ENCODE assay signal across 8 mouse cellular contexts in genomic region chr5:105731627-105732432, GRCm38 (mm10). TPM values are rescaled to one million over a fixed set of nuclear protein-coding genes. Genes with fewer than 3 reads are reported as not detected.
A peak's percentile ranks its signal among the peaks of the same experiment; 100 is the strongest.
DNase-seq lines count a peak whose midpoint lies in the region; ATAC-seq lines count a peak whose summit lies in the region.

No protein-coding gene starts in this region.

- H3K27ac ChIP-seq in hindbrain, embryonic 15.5 days (replicated peaks): peak overlapping the region; percentile 54; the same call in 1 of the 2 replicates
- peak overlapping the region; percentile 3; the same call in 1 of the 2 replicates for H3K27ac ChIP-seq in midbrain, embryonic 16.5 days (ENCODE audit: low read length)

- peak; percentile 79 for ATAC-seq in hindbrain, embryonic 15.5 days (ENCODE audit: low FRiP score, low read depth)
- ATAC-seq in midbrain, embryonic 16.5 days: peak; percentile 83

- H3K9ac ChIP-seq in hindbrain, embryonic 15.5 days: peak overlapping the region; percentile 47
- peak overlapping the region; percentile 67 for H3K9ac ChIP-seq in midbrain, embryonic 16.5 days (ENCODE audit: low read depth, low read length)

- H3K4me2 ChIP-seq in hindbrain, embryonic 15.5 days: peak overlapping the region; percentile 96
- H3K4me2 ChIP-seq in midbrain, embryonic 16.5 days (ENCODE audit: low read length): peak overlapping the region; percentile 83

- H3K4me3 ChIP-seq in hindbrain, embryonic 15.5 days: peak overlapping the region; percentile 44
- H3K4me3 ChIP-seq in midbrain, embryonic 16.5 days (ENCODE audit: low read depth, low read length): peak overlapping the region; percentile 41

- no peaks in the 10 kb centered on the region for H3K9me3 ChIP-seq in hindbrain, embryonic 15.5 days
- H3K9me3 ChIP-seq in midbrain, embryonic 16.5 days (replicated peaks; ENCODE audit: control insufficient read depth, low read length, poor library complexity, severe bottlenecking): no peaks in the 10 kb centered on the region

- DNase-seq in layer of hippocampus, postnatal 10 days (ENCODE audit: low spot score in 2 of 2): peak; percentile 51 to 58
- no peak for DNase-seq in layer of hippocampus, adult 9-11 months
- DNase-seq in cerebellum, adult 9-10 months: peak; percentile 27
- DNase-seq in gastrocnemius, adult 18-20 months (ENCODE audit: low spot score): peak; percentile 21
- DNase-seq in liver: peak; percentile 75
- DNase-seq in spleen, postnatal 4 days (ENCODE audit: low spot score in 2 of 2): peak; percentile 58 to 82

- no peaks in the 10 kb centered on the region for H3K27me3 ChIP-seq in hindbrain, embryonic 15.5 days
- no peaks in the 10 kb centered on the region for H3K27me3 ChIP-seq in midbrain, embryonic 16.5 days (ENCODE audit: control insufficient read depth, insufficient read depth, low read depth, low read length)

- peaks cover 18% of the 10 kb centered on the region for H3K4me1 ChIP-seq in hindbrain, embryonic 15.5 days (replicated peaks)
- H3K4me1 ChIP-seq in midbrain, embryonic 16.5 days (ENCODE audit: control insufficient read depth, insufficient read depth, low read length): peaks cover 17% of the 10 kb centered on the region

- WGBS in hindbrain, embryonic 15.5 days: 6% methylated on average over 50 of the region's 52 CpGs
- 7% methylated on average over 51 of the region's 52 CpGs for WGBS in midbrain, embryonic 16.5 days

- H3K36me3 ChIP-seq in hindbrain, embryonic 15.5 days: peaks cover 4% of the 10 kb centered on the region; the same call in 1 of the 2 replicates
- no peaks in the 10 kb centered on the region for H3K36me3 ChIP-seq in midbrain, embryonic 16.5 days (ENCODE audit: control insufficient read depth, insufficient read depth, low read length)

RNA-seq across cellular contexts. Expression of gene Lrrc8d, which starts 32.1 kb away (rescaled TPM):
- total RNA-seq in layer of hippocampus, postnatal 10 days (2021): 10 to 100 TPM; 57.7 to 59.4 TPM
- total RNA-seq in gastrocnemius, adult 18-20 months (2021): 1 to 10 TPM; 3.3 to 5.0 TPM
- 29.7 and 35.6 TPM in 2 replicates for polyA plus RNA-seq in hindbrain, embryonic 15.5 days (2015; fragmentation: Nextera tagmentation; extraction: Ambion mirVana)
- 33.9 and 35.9 TPM in 2 replicates for polyA plus RNA-seq in midbrain, embryonic 16.5 days (2015; fragmentation: Nextera tagmentation; extraction: Ambion mirVana)

Comparison
In these comparisons a context has a peak if more than half of its experiments do, and no peak if none do; other contexts are left out.
1. RNA of gene Lrrc8d, which starts 32.1 kb away (total RNA-seq): 57.7 to 59.4 TPM in layer of hippocampus, postnatal 10 days; 3.3 to 5.0 TPM in gastrocnemius, adult 18-20 months; every median in the first group is over 4 times any median in the second.